Comparison of ENCODE assay signal across 14 mouse cellular contexts in the genomic region with DNA sequence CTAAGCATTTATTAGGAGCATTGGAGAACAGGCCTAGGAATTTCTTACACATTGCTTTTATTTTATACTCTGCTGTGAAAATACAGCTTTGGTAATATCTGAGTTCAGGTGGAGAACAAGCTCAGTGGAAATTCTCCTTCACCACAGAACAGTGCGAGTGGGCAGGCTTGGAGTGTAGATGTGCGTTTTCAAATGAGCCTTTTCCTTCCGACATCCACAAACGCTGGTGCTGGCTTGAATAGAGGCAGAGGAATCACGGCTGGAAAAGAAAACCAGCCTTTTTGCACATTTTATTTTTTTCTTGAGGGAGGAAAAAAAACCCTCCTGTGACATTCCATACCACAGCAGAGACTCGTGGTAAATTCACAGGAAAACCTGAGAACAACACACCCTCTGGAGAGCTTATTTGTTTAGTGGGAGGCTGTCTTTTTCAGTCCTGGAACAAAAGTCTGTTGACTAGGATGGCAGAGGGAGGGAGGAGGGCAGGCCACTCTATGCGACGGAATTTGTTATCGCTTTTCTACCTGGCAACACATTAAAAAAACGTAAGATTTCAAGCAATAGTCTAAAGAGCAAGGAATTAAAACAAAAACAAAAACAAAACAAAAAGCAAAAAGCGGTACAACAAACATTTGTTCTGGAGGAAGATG.
DNase-seq lines count a peak whose midpoint lies in the region; ATAC-seq lines count a peak whose summit lies in the region.
"Had no signal": no experiment of that assay in that cellular context is flagged by ENCODE, and none has a peak within 500 bp of the region (broad histone marks: within the 10 kb centered on the region; RNA-seq: fewer than 3 reads in every experiment).

No protein-coding gene starts in this region.

- H3K4me1 ChIP-seq in embryonic facial prominence, embryonic 13.5 days = peaks cover 14% of the 10 kb centered on the region
- peaks cover 22% of the 10 kb centered on the region for H3K4me1 ChIP-seq in embryonic facial prominence, embryonic 10.5 days
- H3K4me1 ChIP-seq in liver, embryonic 16.5 days (ENCODE audit: control insufficient read depth, low read depth, low read length) = no peaks in the 10 kb centered on the region
- H3K4me1 ChIP-seq in liver, embryonic 11.5 days (replicated peaks; ENCODE audit: control insufficient read depth, insufficient read depth, low read length) = no peaks in the 10 kb centered on the region
- H3K4me1 ChIP-seq in hindbrain, embryonic 15.5 days (replicated peaks) = peaks cover 9% of the 10 kb centered on the region
- H3K4me1 ChIP-seq in neural tube, embryonic 15.5 days = peaks cover 30% of the 10 kb centered on the region

- WGBS in embryonic facial prominence, embryonic 13.5 days = 32% methylated on average over 11 of the region's 11 CpGs
- 34% methylated on average over 11 of the region's 11 CpGs for WGBS in embryonic facial prominence, embryonic 10.5 days
- 47% methylated on average over 11 of the region's 11 CpGs for WGBS in liver, embryonic 16.5 days (ENCODE audit: insufficient replicate concordance)
- 59% methylated on average over 11 of the region's 11 CpGs for WGBS in liver, embryonic 11.5 days
- 12% methylated on average over 11 of the region's 11 CpGs for WGBS in hindbrain, embryonic 15.5 days
- WGBS in neural tube, embryonic 15.5 days = 15% methylated on average over 11 of the region's 11 CpGs

- no peak for ATAC-seq in embryonic facial prominence, embryonic 13.5 days (ENCODE audit: insufficient number of reproducible peaks, insufficient read depth, low FRiP score, low TSS enrichment, low read depth)
- no peak for ATAC-seq in liver, embryonic 16.5 days (ENCODE audit: low read depth)
- no peak for ATAC-seq in liver, embryonic 11.5 days (replicated peaks; ENCODE audit: low FRiP score)
- ATAC-seq in hindbrain, embryonic 15.5 days (ENCODE audit: low FRiP score, low read depth) = no peak
- no peak for ATAC-seq in neural tube, embryonic 15.5 days (ENCODE audit: low FRiP score)

- no peaks in the 10 kb centered on the region for H3K9me3 ChIP-seq in embryonic facial prominence, embryonic 13.5 days
- no peaks in the 10 kb centered on the region for H3K9me3 ChIP-seq in embryonic facial prominence, embryonic 10.5 days
- no peaks in the 10 kb centered on the region for H3K9me3 ChIP-seq in liver, embryonic 16.5 days (replicated peaks; ENCODE audit: control insufficient read depth, low read length)
- no peaks in the 10 kb centered on the region for H3K9me3 ChIP-seq in liver, embryonic 11.5 days (ENCODE audit: control insufficient read depth, low read length)
- H3K9me3 ChIP-seq in hindbrain, embryonic 15.5 days = no peaks in the 10 kb centered on the region
- H3K9me3 ChIP-seq in neural tube, embryonic 15.5 days (replicated peaks) = no peaks in the 10 kb centered on the region
- H3K9me3 ChIP-seq: G1E; heart, embryonic 15.5 days had no signal

- H3K9ac ChIP-seq in embryonic facial prominence, embryonic 13.5 days = no peak overlapping the region
- H3K9ac ChIP-seq in liver, embryonic 16.5 days (ENCODE audit: low read depth, low read length) = no peak overlapping the region
- H3K9ac ChIP-seq in liver, embryonic 11.5 days (ENCODE audit: low read depth, low read length) = no peak overlapping the region
- H3K9ac ChIP-seq in hindbrain, embryonic 15.5 days = peak overlapping the region; percentile 17; the same call in 1 of the 2 replicates
- no peak overlapping the region for H3K9ac ChIP-seq in neural tube, embryonic 15.5 days (replicated peaks)
- H3K9ac ChIP-seq: heart, embryonic 15.5 days had no signal

- H3K27ac ChIP-seq in embryonic facial prominence, embryonic 13.5 days = peak overlapping the region; percentile 45
- no peak overlapping the region; the same call in 1 of the 2 replicates for H3K27ac ChIP-seq in embryonic facial prominence, embryonic 10.5 days (replicated peaks)
- H3K27ac ChIP-seq in liver, embryonic 16.5 days (ENCODE audit: low read length) = no peak overlapping the region
- H3K27ac ChIP-seq in liver, embryonic 11.5 days (ENCODE audit: low read depth, low read length) = no peak overlapping the region
- peak overlapping the region; percentile 64 for H3K27ac ChIP-seq in hindbrain, embryonic 15.5 days (replicated peaks)
- peak overlapping the region; percentile 67 for H3K27ac ChIP-seq in neural tube, embryonic 15.5 days (replicated peaks)
- H3K27ac ChIP-seq: heart, embryonic 15.5 days had no signal

- H3K36me3 ChIP-seq in embryonic facial prominence, embryonic 13.5 days = no peaks in the 10 kb centered on the region
- no peaks in the 10 kb centered on the region for H3K36me3 ChIP-seq in embryonic facial prominence, embryonic 10.5 days (replicated peaks)
- no peaks in the 10 kb centered on the region for H3K36me3 ChIP-seq in liver, embryonic 16.5 days (ENCODE audit: control insufficient read depth, insufficient read depth)
- H3K36me3 ChIP-seq in liver, embryonic 11.5 days (ENCODE audit: control insufficient read depth, insufficient read depth, low read length) = no peaks in the 10 kb centered on the region
- H3K36me3 ChIP-seq in hindbrain, embryonic 15.5 days = no peaks in the 10 kb centered on the region
- H3K36me3 ChIP-seq in neural tube, embryonic 15.5 days = no peaks in the 10 kb centered on the region
- H3K36me3 ChIP-seq: G1E; heart, embryonic 15.5 days had no signal

- no peaks in the 10 kb centered on the region for H3K27me3 ChIP-seq in embryonic facial prominence, embryonic 13.5 days
- H3K27me3 ChIP-seq in embryonic facial prominence, embryonic 10.5 days (replicated peaks; ENCODE audit: low read depth, poor library complexity, severe bottlenecking) = peaks cover 6% of the 10 kb centered on the region; the same call in 1 of the 2 replicates
- no peaks in the 10 kb centered on the region for H3K27me3 ChIP-seq in liver, embryonic 16.5 days (ENCODE audit: control insufficient read depth, insufficient read depth, low read depth, low read length)
- H3K27me3 ChIP-seq in liver, embryonic 11.5 days (replicated peaks; ENCODE audit: control insufficient read depth, insufficient read depth, low read length) = no peaks in the 10 kb centered on the region
- no peaks in the 10 kb centered on the region for H3K27me3 ChIP-seq in hindbrain, embryonic 15.5 days
- no peaks in the 10 kb centered on the region for H3K27me3 ChIP-seq in neural tube, embryonic 15.5 days (replicated peaks)
- H3K27me3 ChIP-seq: heart, embryonic 15.5 days had no signal

- no peak overlapping the region for H3K4me2 ChIP-seq in embryonic facial prominence, embryonic 13.5 days
- peak overlapping the region; percentile 22; the same call in 1 of the 2 replicates for H3K4me2 ChIP-seq in liver, embryonic 16.5 days (ENCODE audit: low read depth, low read length)
- no peak overlapping the region for H3K4me2 ChIP-seq in liver, embryonic 11.5 days
- H3K4me2 ChIP-seq in hindbrain, embryonic 15.5 days = peak overlapping the region; percentile 38
- peak overlapping the region; percentile 35 for H3K4me2 ChIP-seq in neural tube, embryonic 15.5 days
- H3K4me2 ChIP-seq: heart, embryonic 15.5 days had no signal

- H3K4me3 ChIP-seq in embryonic facial prominence, embryonic 13.5 days = no peak overlapping the region
- H3K4me3 ChIP-seq in embryonic facial prominence, embryonic 10.5 days = no peak overlapping the region
- H3K4me3 ChIP-seq in liver, embryonic 16.5 days (ENCODE audit: low read depth, low read length) = no peak overlapping the region
- no peak overlapping the region for H3K4me3 ChIP-seq in liver, embryonic 11.5 days (ENCODE audit: low read depth, low read length)
- H3K4me3 ChIP-seq in hindbrain, embryonic 15.5 days = no peak overlapping the region
- H3K4me3 ChIP-seq in neural tube, embryonic 15.5 days (replicated peaks) = no peak overlapping the region
- H3K4me3 ChIP-seq: erythroblast, embryonic 14.5 days; heart, embryonic 15.5 days had no signal

- no peak for DNase-seq in embryonic facial prominence, embryonic 10.5 days (ENCODE audit: low spot score)
- DNase-seq in liver, embryonic 11.5 days (ENCODE audit: low spot score) = no peak
- DNase-seq in layer of hippocampus, postnatal 25 days (ENCODE audit: extremely low spot score in 1 of 2, low spot score in 1 of 2) = no peak
- no peak for DNase-seq in adrenal gland, adult (ENCODE audit: inconsistent age in 2 of 2, low spot score in 1 of 2)
- DNase-seq: adrenal gland, adult 2 months; cerebellum, adult 8-10 months; kidney, postnatal 14 days had no signal

Comparison
In these comparisons a context has a peak if more than half of its experiments do, and no peak if none do; other contexts are left out.
1. H3K27ac ChIP-seq: peak in embryonic facial prominence, embryonic 13.5 days (single experiment), hindbrain, embryonic 15.5 days (single experiment) and neural tube, embryonic 15.5 days (single experiment); none in embryonic facial prominence, embryonic 10.5 days (single experiment), liver, embryonic 16.5 days (single experiment) and liver, embryonic 11.5 days (single experiment).
2. H3K4me2 ChIP-seq: peak in liver, embryonic 16.5 days (single experiment), hindbrain, embryonic 15.5 days (single experiment) and neural tube, embryonic 15.5 days (single experiment); none in embryonic facial prominence, embryonic 13.5 days (single experiment) and liver, embryonic 11.5 days (single experiment).